Mouse (Mus musculus) heart, embryonic 14.5 days (tissue): ENCODE data around the gene Pstpip1. TPM values are rescaled to one million over a fixed set of nuclear protein-coding genes. Genes with fewer than 3 reads are reported as not detected.

Source experiments
- ATAC-seq: fragments of 200-750 bp; cut with Nextera tagmentation; 2 replicates; pipeline ENCODE4 v1.8.0; 2017; ENCODE audit warnings: low read depth, moderate TSS enrichment; ENCODE audit not compliant: insufficient number of reproducible peaks, insufficient read depth, low FRiP score
- H3K27ac ChIP-seq, 2 experiments: fragments of 200-500 bp in 1 of 2; fragments of 300-500 bp in 1 of 2; sonication (generic) in 1 of 2; replicated peaks in 1 of 2; 2 replicates each; pipeline ENCODE4 v1.5.1; 2012 to 2014; ENCODE audit warnings: low read depth in 2 of 2, low read length in 2 of 2, control low read depth in 1 of 2, mild to moderate bottlenecking in 1 of 2, mixed read lengths in 1 of 2; ENCODE audit not compliant: control insufficient read depth in 1 of 2, insufficient read depth in 1 of 2
- H3K27me3 ChIP-seq: fragments of 300-500 bp; sonication (generic); 2 replicates; pipeline ENCODE4 v1.6.1; 2014; ENCODE audit warnings: mild to moderate bottlenecking, low read length, control low read depth; ENCODE audit not compliant: control insufficient read depth, insufficient read depth
- H3K36me3 ChIP-seq: fragments of 300-500 bp; sonication (generic); 2 replicates; pipeline ENCODE4 v1.6.1; 2014; ENCODE audit warnings: mild to moderate bottlenecking, control low read depth, low read length, mixed read lengths; ENCODE audit not compliant: control insufficient read depth, insufficient read depth
- H3K4me1 ChIP-seq, 2 experiments: fragments of 200-500 bp in 1 of 2; fragments of 300-500 bp in 1 of 2; sonication (generic) in 1 of 2; 2 replicates each; pipeline ENCODE4 v1.6.1; 2012 to 2014; ENCODE audit warnings: low read length in 2 of 2, control low read depth in 1 of 2, mixed read lengths in 1 of 2; ENCODE audit not compliant: control insufficient read depth in 2 of 2, insufficient read depth in 2 of 2
- H3K4me2 ChIP-seq: fragments of 300-500 bp; sonication (generic); 2 replicates; pipeline ENCODE4 v1.6.1; 2014; ENCODE audit warnings: mild to moderate bottlenecking, low read length
- H3K4me3 ChIP-seq, 2 experiments: fragments of 200-500 bp in 1 of 2; fragments of 300-500 bp in 1 of 2; sonication (generic) in 1 of 2; 2 replicates each; pipeline ENCODE4 v1.5.1; 2012 to 2014; ENCODE audit warnings: low read length in 2 of 2, mild to moderate bottlenecking in 2 of 2, control low read depth in 1 of 2, low read depth in 1 of 2, moderate library complexity in 1 of 2; ENCODE audit not compliant: control insufficient read depth in 1 of 2, insufficient read depth in 1 of 2
- H3K9ac ChIP-seq: fragments of 300-500 bp; sonication (generic); 2 replicates; pipeline ENCODE4 v1.6.1; 2014; ENCODE audit warnings: mild to moderate bottlenecking, low read length
- H3K9me3 ChIP-seq: fragments of 300-500 bp; sonication (generic); 2 replicates; pipeline ENCODE4 v1.6.1; 2016; ENCODE audit warnings: low read length, control low read depth; ENCODE audit not compliant: control insufficient read depth
- WGBS: fragments of 180-500 bp; shearing (Covaris S2); extraction: QIAGEN DNeasy Blood & Tissue Kit; methylation state at CpG from one replicate; pipeline ENCODE4 v1.1.7; 2014; 5-methylcytosine and 5-hydroxymethylcytosine counted together
- polyA plus RNA-seq: library from polyadenylated mRNA; unstranded; fragments of >200 nt; fragmentation: Nextera tagmentation; extraction: Ambion mirVana; gene quantifications from 2 replicates; pipeline ENCODE4 v1.2.1, GENCODE M21; 2014

The Pstpip1 gene
- polyA plus RNA-seq, 1 experiment from 2014 or later: 0.55 TPM

- Histone ChIP-seq H3K4me1 (peaks cover 16 to 17% of the 10 kb centered on the region in 2 experiments), H3K9ac (no peak overlapping the region), H3K36me3 (no peaks in the 10 kb centered on the region), H3K27ac (no peak overlapping the region), H3K27me3 (no peaks in the 10 kb centered on the region), H3K9me3 (no peaks in the 10 kb centered on the region), H3K4me2 (no peak overlapping the region), H3K4me3 (no peak overlapping the region)
- no peak for ATAC-seq
- WGBS: 86% methylated on average over 5 of the region's 5 CpGs
Observed at GRCm38 (mm10) chr9:56086524-56086923, 3.2 kb upstream of the Pstpip1 start.

GRCm38 (mm10) chr9:56090546-56091225 is 924 bp downstream of the Pstpip1 start:
- H3K4me1 ChIP-seq: peaks cover 16 to 17% of the 10 kb centered on the region in 2 experiments
- H3K4me2 ChIP-seq: peak overlapping the region; percentile 55
- WGBS: 77% methylated on average over 5 of the region's 5 CpGs
- H3K9me3 ChIP-seq: no peaks in the 10 kb centered on the region
- no peak overlapping the region; a peak in 2 of 4 replicates for H3K4me3 ChIP-seq
- ATAC-seq: no peak
- no peaks in the 10 kb centered on the region for H3K36me3 ChIP-seq
- peak overlapping the region; percentile 61 for H3K9ac ChIP-seq
- no peaks in the 10 kb centered on the region for H3K27me3 ChIP-seq
- peak overlapping the region; percentile 33 to 74; a peak in 3 of 4 replicates for H3K27ac ChIP-seq

GRCm38 (mm10) chr9:56092102-56092501 is 2.3 kb downstream of the Pstpip1 start:
- Histone ChIP-seq H3K36me3 (no peaks in the 10 kb centered on the region), H3K4me2 (no peak overlapping the region), H3K27ac (no peak overlapping the region), H3K9me3 (no peaks in the 10 kb centered on the region), H3K9ac (no peak overlapping the region), H3K4me1 (peaks cover 16 to 17% of the 10 kb centered on the region in 2 experiments), H3K27me3 (no peaks in the 10 kb centered on the region), H3K4me3 (no peak overlapping the region)
- ATAC-seq: no peak
- 47% methylated on average over 2 of the region's 2 CpGs for WGBS

GRCm38 (mm10) chr9:56097584-56098298 is 8.0 kb downstream of the Pstpip1 start:
- WGBS: 76% methylated on average over 4 of the region's 4 CpGs
- H3K4me3 ChIP-seq: no peak overlapping the region
- no peaks in the 10 kb centered on the region for H3K9me3 ChIP-seq
- no peak for ATAC-seq
- no peak overlapping the region for H3K9ac ChIP-seq
- H3K4me2 ChIP-seq: no peak overlapping the region
- H3K27me3 ChIP-seq: no peaks in the 10 kb centered on the region
- peaks cover 0 to 4% of the 10 kb centered on the region in 2 experiments; a peak in 1 of 4 replicates for H3K4me1 ChIP-seq
- H3K27ac ChIP-seq: no peak overlapping the region; a peak in 1 of 4 replicates
- no peaks in the 10 kb centered on the region for H3K36me3 ChIP-seq

- Histone ChIP-seq H3K4me2 (no peak overlapping the region), H3K36me3 (no peaks in the 10 kb centered on the region), H3K9ac (no peak overlapping the region), H3K4me1 (peaks cover 0 to 4% of the 10 kb centered on the region in 2 experiments; a peak in 1 of 4 replicates), H3K27me3 (no peaks in the 10 kb centered on the region), H3K27ac (no peak overlapping the region), H3K4me3 (no peak overlapping the region), H3K9me3 (no peaks in the 10 kb centered on the region)
- WGBS: 73% methylated on average over 7 of the region's 7 CpGs
- ATAC-seq: no peak
Observed at GRCm38 (mm10) chr9:56100041-56100522, 10.3 kb downstream of the Pstpip1 start.

- H3K4me1 ChIP-seq: peaks cover 0 to 4% of the 10 kb centered on the region in 2 experiments; a peak in 1 of 4 replicates
- WGBS: 50% methylated on average over 4 of the region's 4 CpGs
- no peak overlapping the region for H3K9ac ChIP-seq
- no peak overlapping the region for H3K4me2 ChIP-seq
- no peak overlapping the region for H3K4me3 ChIP-seq
- no peak overlapping the region for H3K27ac ChIP-seq
- H3K27me3 ChIP-seq: no peaks in the 10 kb centered on the region
- H3K9me3 ChIP-seq: no peaks in the 10 kb centered on the region
- no peaks in the 10 kb centered on the region for H3K36me3 ChIP-seq
- ATAC-seq: no peak
Observed at GRCm38 (mm10) chr9:56101022-56101421, 11.3 kb downstream of the Pstpip1 start.

GRCm38 (mm10) chr9:56104921-56105320 is 15.2 kb downstream of the Pstpip1 start:
- Histone ChIP-seq H3K4me3 (no peak overlapping the region), H3K36me3 (no peaks in the 10 kb centered on the region), H3K9me3 (no peaks in the 10 kb centered on the region), H3K9ac (no peak overlapping the region), H3K4me1 (peaks cover 10 to 14% of the 10 kb centered on the region in 2 experiments; a peak in 3 of 4 replicates), H3K27me3 (no peaks in the 10 kb centered on the region), H3K4me2 (no peak overlapping the region), H3K27ac (no peak overlapping the region)
- no peak for ATAC-seq
- 74% methylated on average over 7 of the region's 7 CpGs for WGBS
